Mouse (Mus musculus) v-Abl transformed pro-B cells (cell line): ENCODE results near the gene Asl.
"Not testable (repeated sequence)": the region's sequence is repeated elsewhere in the genome, so short reads cannot be mapped to it uniquely, and the experiment has no call there.

Experiments used
- in situ Hi-C, 2 experiments: fragments of 400-800 bp; cut with MboI; formaldehyde crosslinking; loops; one replicate each; pipeline ENCODE4 v1.15.1; 2025; ENCODE audit not compliant: unreplicated experiment in 2 of 2

The Asl gene

GRCm38 (mm10) chr5:130046589-130046988 is 17.5 kb upstream of the Asl start:
- in situ Hi-C loops = no loop called here

DNA sequence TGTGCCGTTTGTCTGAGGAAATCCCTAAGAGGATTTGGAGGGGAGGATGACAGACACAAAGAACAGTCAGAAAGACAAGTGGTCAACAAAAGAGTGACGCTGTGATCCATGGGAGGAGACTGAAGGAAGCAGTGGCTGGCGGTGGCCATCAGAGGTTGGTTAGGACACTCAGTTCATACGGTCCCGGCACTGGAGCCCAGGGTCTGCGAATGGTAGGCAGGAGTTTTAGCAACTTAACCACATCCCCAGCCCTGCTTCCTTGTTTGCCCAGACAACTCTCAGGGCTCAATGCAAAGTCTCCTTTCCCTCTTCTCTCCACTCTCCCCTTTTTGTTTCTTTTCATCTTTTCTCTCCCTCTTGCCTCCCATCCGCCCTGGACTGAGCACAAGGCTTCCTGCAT is 17.1 kb upstream of the Asl start:
- in situ Hi-C loops = no loop called here

DNA sequence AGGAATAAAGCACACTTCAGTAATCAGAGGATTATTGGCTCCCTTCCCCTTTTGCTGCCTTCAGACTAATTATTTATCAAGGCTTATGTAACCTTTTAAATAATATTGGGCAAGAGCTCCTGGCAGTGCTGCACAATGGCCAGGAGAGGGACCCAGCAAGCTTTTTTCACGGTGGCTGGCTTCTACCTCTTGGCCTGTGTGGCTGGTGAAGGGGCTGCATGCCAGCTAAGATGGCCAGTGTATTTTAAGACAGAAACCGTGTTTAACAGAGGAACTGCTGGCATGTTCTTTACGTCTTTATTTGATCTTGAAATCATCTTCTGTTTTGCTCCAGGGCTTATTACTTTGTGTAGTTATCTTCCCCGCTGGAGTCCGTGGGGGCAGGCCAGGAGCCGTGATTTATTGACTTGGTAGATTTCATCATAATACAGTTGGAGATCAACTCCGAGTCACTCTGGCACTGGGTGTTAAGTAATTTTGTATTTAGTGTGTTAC is 15.2 kb upstream of the Asl start:
- in situ Hi-C loops = loop anchor here (5.0 kb wide), 2 partner anchors 88 to 93 kb away; no protein-coding TSS in a partner anchor

GRCm38 (mm10) chr5:130043741-130044140 is 14.7 kb upstream of the Asl start:
- in situ Hi-C loops = loop anchor here (5.0 kb wide), 2 partner anchors 89 to 94 kb away; no protein-coding TSS in a partner anchor

GRCm38 (mm10) chr5:130041262-130041661 is 12.2 kb upstream of the Asl start:
- in situ Hi-C loops = loop anchor here (5.0 kb wide), 2 partner anchors 91 to 96 kb away; no protein-coding TSS in a partner anchor

- in situ Hi-C loops = loop anchor here (5.0 kb wide), 2 partner anchors 92 to 97 kb away; no protein-coding TSS in a partner anchor
These were observed 11.8 kb upstream of the Asl start for GRCm38 (mm10) chr5:130040797-130041196.

GRCm38 (mm10) chr5:130037752-130038455 is 8.9 kb upstream of the Asl start:
- in situ Hi-C loops = no loop called here

GRCm38 (mm10) chr5:130036300-130036699 is 7.3 kb upstream of the Asl start:
- in situ Hi-C loops = not testable (repeated sequence)

DNA sequence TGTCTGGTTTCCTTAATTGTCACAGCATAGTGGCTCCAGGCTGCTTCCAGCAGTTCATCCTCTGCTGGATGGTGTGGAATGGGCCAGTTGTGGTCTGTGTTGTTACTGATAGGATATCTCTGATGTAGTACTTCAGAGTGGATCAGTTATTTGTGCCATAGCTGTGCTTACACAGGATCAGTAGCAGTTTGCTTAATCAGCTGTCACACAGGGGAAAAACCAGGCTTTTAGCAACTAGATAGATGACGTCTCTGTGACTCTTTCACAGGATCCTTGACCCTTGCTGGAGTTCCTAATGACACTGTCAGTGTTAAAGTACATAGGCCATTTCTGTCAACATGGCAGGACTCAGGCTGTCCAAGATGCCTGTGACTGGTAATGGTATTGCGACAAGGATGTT is 4.8 kb upstream of the Asl start:
- in situ Hi-C loops = no loop called here

GRCm38 (mm10) chr5:130031410-130032390 is 2.7 kb upstream of the Asl start:
- in situ Hi-C loops = no loop called here

DNA sequence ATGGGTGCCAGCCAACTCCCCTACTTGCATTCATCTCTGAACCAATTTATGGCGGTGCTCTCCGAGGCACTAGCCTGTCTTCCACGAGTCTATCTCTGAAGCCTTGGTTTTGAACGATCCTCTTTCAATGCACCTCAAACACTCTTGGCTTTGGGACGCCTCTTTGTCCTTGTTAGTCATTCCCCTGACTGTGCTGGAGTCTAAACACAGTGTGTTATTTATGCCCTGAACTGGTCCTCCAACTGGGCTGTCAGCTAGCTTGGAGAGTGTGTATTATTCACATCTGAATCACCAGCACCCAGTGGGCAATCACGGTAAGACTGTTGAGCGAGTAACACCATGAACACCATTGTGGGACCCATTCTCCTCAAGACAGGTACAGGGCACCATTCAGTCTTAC is 1.4 kb downstream of the Asl start:
- in situ Hi-C loops = loop anchor here in 1 of 2 experiments (10.0 kb wide), 1 partner anchor 227 kb away; the partner anchor contains the start of genes Sbds and Tyw1

DNA sequence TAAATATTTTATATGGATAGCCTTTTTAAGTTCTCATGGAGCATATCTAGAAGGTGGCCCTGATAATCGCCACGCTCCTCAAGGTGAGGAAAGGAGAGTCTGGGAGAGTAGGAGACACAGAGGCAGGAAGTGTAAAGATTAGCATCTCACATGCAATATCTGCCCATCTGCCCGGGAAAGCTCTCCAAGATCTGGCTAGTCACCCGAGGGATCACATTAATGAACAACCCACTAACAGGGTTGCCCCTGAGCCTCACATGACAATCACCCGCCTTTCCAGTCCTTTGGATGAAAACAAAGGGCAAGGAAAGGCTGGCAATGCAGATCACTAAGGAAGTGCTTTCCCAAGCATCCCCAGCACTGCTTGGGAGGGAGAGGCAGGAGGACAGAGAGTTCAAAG is 1.9 kb downstream of the Asl start:
- in situ Hi-C loops = loop anchor here in 1 of 2 experiments (10.0 kb wide), 1 partner anchor 228 kb away; the partner anchor contains the start of genes Sbds and Tyw1

- in situ Hi-C loops = loop anchor here in 1 of 2 experiments (10.0 to 25.0 kb wide), 2 partner anchors 231 to 1012 kb away; partner anchors contain the start of genes Ran, Sbds, Stx2 and Tyw1
These were observed 5.1 kb downstream of the Asl start for GRCm38 (mm10) chr5:130023767-130024539.

- in situ Hi-C loops = loop anchor here in 1 of 2 experiments (10.0 to 25.0 kb wide), 2 partner anchors 232 to 1011 kb away; partner anchors contain the start of genes Ran, Sbds, Stx2 and Tyw1
These were observed 5.8 kb downstream of the Asl start for GRCm38 (mm10) chr5:130023067-130023766.

GRCm38 (mm10) chr5:130022366-130022765 is 6.7 kb downstream of the Asl start:
- in situ Hi-C loops = loop anchor here in 1 of 2 experiments (10.0 to 25.0 kb wide), 2 partner anchors 232 to 1010 kb away; partner anchors contain the start of genes Ran, Sbds, Stx2 and Tyw1

DNA sequence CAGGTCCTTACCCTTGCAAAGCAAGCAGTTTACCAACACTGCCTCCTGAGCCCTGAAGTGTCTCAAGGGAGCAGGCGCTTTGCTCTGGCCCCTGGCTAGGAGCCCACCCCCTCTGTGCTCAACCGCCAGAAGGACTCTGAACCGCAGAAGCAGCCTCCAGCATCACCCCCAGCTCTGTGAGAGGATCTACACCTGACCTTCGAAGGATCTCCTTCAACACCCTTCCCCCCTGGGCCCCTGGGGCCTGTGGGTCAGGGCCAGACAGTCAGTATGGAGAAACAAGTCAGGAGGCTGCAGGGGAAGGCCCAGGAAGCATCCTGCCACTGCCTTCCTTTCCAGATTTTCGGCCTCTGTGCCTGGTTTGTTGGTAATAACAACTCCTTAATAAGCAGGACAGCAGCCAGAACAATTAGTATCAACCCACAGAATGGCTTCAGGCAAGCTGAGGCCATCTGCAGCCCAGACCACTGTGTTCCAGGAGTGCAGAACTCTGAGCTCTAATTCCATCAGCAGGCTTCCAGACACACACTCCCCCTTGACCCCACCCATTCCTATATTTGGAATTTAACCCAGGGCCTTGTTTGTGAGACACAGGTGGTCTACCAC is 7.6 kb downstream of the Asl start:
- in situ Hi-C loops = loop anchor here in 1 of 2 experiments (10.0 to 25.0 kb wide), 2 partner anchors 233 to 1009 kb away; partner anchors contain the start of genes Ran, Sbds, Stx2 and Tyw1

- in situ Hi-C loops = loop anchor here in 1 of 2 experiments (25.0 kb wide), 1 partner anchor 1007 kb away; the partner anchor contains the start of genes Ran and Stx2
These were observed 9.6 kb downstream of the Asl start for GRCm38 (mm10) chr5:130019461-130019860.

DNA sequence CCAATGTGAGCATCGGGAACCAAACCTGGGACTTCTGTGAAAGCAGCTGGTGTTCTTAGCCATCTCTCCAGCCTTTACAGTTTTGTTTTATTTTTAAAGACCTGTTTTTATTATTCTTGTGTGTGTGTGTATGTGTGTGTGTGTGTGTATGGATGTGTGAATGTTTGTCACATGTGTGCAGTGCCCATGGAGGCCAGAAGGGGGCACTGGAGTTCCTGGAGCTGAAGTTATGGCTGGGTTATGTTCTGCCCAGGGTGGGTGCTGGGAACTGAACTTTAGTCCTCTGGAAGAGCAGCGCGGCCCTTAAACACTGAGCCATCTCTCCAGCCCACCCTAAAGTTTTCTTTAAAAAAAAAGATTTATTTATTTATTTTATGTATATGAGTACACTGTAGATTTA is 13.9 kb downstream of the Asl start:
- in situ Hi-C loops = loop anchor here in 1 of 2 experiments (25.0 kb wide), 1 partner anchor 1003 kb away; the partner anchor contains the start of genes Ran and Stx2
